In genomic region chr17:73710042-73710911, GRCm38 (mm10) we compare ENCODE assay signal across 7 mouse cellular contexts. TPM values are rescaled to one million over a fixed set of nuclear protein-coding genes. Genes with fewer than 3 reads are reported as not detected.
A peak's percentile ranks its signal among the peaks of the same experiment; 100 is the strongest.
DNase-seq lines count a peak whose midpoint lies in the region; ATAC-seq lines count a peak whose summit lies in the region.

Gene Galnt14 (minus strand): TSS chr17:73710453.

- H3K4me3 ChIP-seq in hindbrain, embryonic 15.5 days: peak within 1 kb of the TSS; percentile 72
- peak within 1 kb of the TSS; percentile 68 for H3K4me3 ChIP-seq in midbrain, embryonic 10.5 days

- peak within 1 kb of the TSS; percentile 90 for H3K4me2 ChIP-seq in hindbrain, embryonic 15.5 days

- WGBS in hindbrain, embryonic 15.5 days: under 1% methylated on average over 58 of the region's 75 CpGs
- under 1% methylated on average over 74 of the region's 75 CpGs for WGBS in midbrain, embryonic 10.5 days

- peak; percentile 71 for ATAC-seq in hindbrain, embryonic 15.5 days (ENCODE audit: low FRiP score, low read depth)

- H3K9ac ChIP-seq in hindbrain, embryonic 15.5 days: peak within 1 kb of the TSS; percentile 76

- no peaks in the 10 kb centered on the region for H3K9me3 ChIP-seq in hindbrain, embryonic 15.5 days
- no peaks in the 10 kb centered on the region for H3K9me3 ChIP-seq in midbrain, embryonic 10.5 days (replicated peaks)

- H3K4me1 ChIP-seq in hindbrain, embryonic 15.5 days (replicated peaks): peaks cover 38% of the 10 kb centered on the region
- peaks cover 35% of the 10 kb centered on the region for H3K4me1 ChIP-seq in midbrain, embryonic 10.5 days

- H3K27me3 ChIP-seq in hindbrain, embryonic 15.5 days: no peaks in the 10 kb centered on the region
- H3K27me3 ChIP-seq in midbrain, embryonic 10.5 days (ENCODE audit: low read depth, poor library complexity, severe bottlenecking): peaks cover 61% of the 10 kb centered on the region

- no peaks in the 10 kb centered on the region for H3K36me3 ChIP-seq in hindbrain, embryonic 15.5 days
- H3K36me3 ChIP-seq in midbrain, embryonic 10.5 days: no peaks in the 10 kb centered on the region

- peak within 1 kb of the TSS; percentile 81 for H3K27ac ChIP-seq in hindbrain, embryonic 15.5 days (replicated peaks)
- H3K27ac ChIP-seq in midbrain, embryonic 10.5 days (replicated peaks): peak within 1 kb of the TSS; percentile 76

- DNase-seq in ZHBTc4 (ENCODE audit: low read depth, low spot score): peak; percentile 47
- peak; percentile 16 for DNase-seq in cerebellum, adult 8-10 months
- peak in 1 of 2 experiments; percentile 69 for DNase-seq in frontal cortex, adult 2 months (ENCODE audit: extremely low spot score in 1 of 2, low spot score in 1 of 2)
- DNase-seq in left cerebral cortex, adult 11 months (ENCODE audit: low spot score): peak; percentile 48
- DNase-seq in midbrain, embryonic 10.5 days (ENCODE audit: low spot score): peak; percentile 72
- DNase-seq in spleen, postnatal 10 days (ENCODE audit: low spot score in 2 of 2): peak; percentile 27 to 64

RNA-seq across cellular contexts. Expression of gene Galnt14, which starts in this region (rescaled TPM):
- polyA plus RNA-seq in frontal cortex, adult 2 months (2012; rRNA removed): 17.6 and 21.7 TPM in 2 replicates
- 16.0 and 17.5 TPM in 2 replicates for polyA plus RNA-seq in hindbrain, embryonic 15.5 days (2015; fragmentation: Nextera tagmentation; extraction: Ambion mirVana)
- polyA plus RNA-seq in midbrain, embryonic 10.5 days (2016; fragmentation: Nextera tagmentation; extraction: Ambion mirVana): 1.8 and 3.8 TPM in 2 replicates
